Mouse (Mus musculus): Measurements from ENCODE around the gene Jph2.

Jph2 gene

DNA sequence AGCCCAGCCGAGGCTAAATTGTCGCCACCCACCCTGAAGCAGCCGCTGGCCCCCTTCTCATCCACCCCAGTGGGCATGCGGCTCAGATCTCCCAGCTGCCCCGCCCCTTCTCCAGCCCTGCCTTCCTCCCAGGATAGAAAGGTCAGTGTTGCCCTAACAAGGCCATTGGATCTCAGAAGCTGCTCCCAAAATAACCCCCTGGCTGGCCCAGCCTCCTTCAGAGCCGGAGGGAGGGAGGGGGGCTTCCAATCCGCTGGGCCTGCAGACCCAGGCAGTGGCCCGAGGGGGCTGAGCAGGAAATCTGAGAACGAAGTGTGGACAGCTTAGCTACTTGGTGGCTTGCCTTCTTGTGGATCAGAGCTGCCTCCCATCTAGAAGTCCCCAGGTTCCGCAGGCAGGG is at the start of gene Jph2:
Jph2 (minus strand) TSS at position 89 of the 400 bp plus-strand sequence.
- peak; percentile 28 to 36 for DNase-seq

- DNase-seq: no peak
These were observed 49.6 kb upstream of the Jph2 start for GRCm38 (mm10) chr2:163447375-163447774.

GRCm38 (mm10) chr2:163444017-163444416 is 46.2 kb upstream of the Jph2 start:
- DNase-seq: no peak

GRCm38 (mm10) chr2:163443543-163443942 is 45.8 kb upstream of the Jph2 start:
- DNase-seq: no peak

GRCm38 (mm10) chr2:163439488-163439887 is 41.7 kb upstream of the Jph2 start:
- no peak for DNase-seq

DNA sequence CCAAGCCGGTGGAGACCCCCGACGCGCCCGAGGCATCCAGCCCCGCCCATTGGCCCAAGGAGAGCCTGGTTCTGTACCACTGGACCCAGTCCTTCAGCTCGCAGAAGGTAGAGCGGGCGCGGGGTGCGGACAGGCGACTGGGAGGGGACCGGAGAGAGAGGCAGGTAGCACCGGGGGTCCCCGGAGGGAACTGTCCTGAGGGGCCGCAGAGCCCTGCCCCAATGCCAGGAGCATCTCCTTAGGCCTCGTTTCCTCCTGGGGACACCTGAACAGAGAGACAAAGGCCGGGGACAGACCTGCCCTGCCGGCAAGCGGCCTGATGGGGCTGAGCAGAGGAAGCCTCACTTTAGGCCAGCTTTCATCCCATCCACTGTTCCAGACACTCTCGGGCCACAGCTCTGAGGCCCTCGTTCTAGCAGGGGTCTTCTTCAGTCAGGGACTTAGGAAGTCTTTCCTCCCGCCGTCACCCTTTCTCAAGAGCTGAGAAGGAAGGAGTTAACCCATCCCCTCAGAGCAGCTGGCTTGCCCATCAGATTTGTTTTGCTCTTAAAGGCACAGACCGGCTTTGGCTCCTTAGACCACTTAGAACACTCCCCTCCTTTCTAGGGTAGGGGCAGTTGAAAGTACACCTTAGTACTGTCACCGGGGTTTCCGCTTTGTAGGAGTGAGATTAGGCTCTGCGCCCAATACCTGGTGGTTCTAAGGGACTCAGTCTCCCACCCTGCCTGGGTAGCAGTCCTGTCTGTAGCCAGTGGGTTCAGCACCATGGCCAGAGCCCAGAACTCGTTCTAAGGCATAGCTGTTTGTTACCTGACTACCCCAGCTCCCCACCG is 41.0 kb upstream of the Jph2 start:
- DNase-seq: peak in 1 of 2 experiments; percentile 21

- DNase-seq: no peak
These were observed 40.4 kb upstream of the Jph2 start, which contains the start of gene Gdap1l1 for GRCm38 (mm10) chr2:163438246-163438618. Gene Gdap1l1 (plus strand): TSS chr2:163438476.

DNA sequence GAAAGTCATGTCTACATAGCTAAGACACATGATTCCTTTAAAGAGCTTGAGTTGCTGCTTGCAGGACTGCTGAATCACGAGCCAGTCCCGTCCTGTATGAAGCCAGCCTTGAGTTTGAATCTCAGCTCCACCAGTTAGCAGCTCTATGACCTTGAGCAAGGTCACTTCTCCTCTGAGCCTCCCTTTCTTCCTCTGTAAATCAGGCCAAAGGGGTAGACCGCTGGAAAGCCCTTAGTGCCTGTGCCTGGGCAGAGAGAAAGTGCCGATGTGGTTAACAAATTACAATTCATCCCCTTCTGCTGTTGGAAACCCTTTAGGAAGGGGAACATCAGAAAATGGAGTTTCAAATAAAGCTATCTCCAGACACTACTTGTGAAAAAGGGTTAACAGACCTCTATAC is 40.0 kb upstream of the Jph2 start:
- no peak for DNase-seq

DNA sequence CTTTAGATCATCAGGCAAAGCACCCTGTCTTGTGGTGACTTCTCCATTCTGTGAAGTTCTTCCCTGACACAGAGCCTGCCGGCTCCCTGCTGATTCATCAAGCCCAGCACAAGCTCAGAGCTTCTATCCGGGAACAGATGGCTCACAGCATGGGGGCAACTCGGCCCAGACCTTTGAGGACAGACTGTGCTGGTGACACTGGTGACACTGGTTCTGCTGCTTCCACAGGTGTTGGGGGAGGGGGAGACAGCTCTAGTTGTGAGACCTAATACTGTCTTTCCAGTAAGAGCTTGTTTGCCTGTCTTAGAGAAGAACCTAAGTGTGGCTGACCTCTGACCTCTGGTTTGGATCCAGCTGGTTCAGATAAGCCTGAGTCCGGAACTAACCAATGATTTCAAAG is 36.2 kb upstream of the Jph2 start:
- no peak for DNase-seq

DNA sequence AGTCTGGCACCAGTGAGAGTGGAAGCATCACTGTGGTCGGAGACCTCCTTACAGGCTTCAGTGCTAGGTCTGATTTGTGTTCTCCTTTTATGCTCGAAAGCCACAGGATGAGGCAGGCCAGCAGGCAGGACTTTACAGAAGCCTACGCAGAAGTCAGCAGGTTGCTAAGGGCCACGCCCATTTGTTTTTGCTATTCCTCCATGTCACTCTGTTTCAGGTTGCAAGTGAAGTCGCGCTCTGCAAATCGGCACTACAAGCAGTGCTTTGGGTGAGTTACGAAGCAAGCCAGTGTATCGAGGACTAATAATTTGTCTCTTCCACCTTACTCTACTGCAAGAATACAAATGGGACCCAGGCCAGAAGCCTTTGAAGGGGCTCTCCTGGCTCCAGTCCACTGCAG is 33.5 kb upstream of the Jph2 start:
- peak in 1 of 2 experiments; percentile 16 for DNase-seq

GRCm38 (mm10) chr2:163428346-163429011 is 30.7 kb upstream of the Jph2 start:
- DNase-seq: peak in 1 of 2 experiments; percentile 49

DNA sequence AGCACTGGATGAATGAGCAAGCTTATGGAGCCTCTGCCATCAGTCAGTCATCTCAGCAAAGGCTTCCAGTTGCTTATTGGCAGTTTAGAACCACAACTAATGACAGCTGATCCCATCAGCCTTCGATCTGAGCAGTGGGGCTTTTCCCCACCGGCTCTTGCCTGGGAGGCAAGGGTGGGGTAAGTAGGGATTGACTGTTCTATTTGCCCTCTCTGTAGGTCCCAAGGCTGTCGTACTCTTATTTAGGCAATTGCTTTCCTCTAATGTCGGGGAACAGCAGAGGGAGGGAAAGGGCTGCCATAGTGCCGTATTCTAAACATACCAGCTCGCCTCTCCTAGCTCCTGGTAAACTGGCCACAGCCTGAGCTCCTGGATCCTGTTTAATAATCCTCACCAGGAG is 26.8 kb upstream of the Jph2 start, which contains the start of gene Oser1:
Oser1 (minus strand) TSS at position 101 of the 400 bp plus-strand sequence.
- no peak for DNase-seq

- DNase-seq: no peak
These were observed 25.3 kb upstream of the Jph2 start for GRCm38 (mm10) chr2:163422895-163423660.

GRCm38 (mm10) chr2:163420366-163420886 is 22.6 kb upstream of the Jph2 start:
- DNase-seq: no peak

DNA sequence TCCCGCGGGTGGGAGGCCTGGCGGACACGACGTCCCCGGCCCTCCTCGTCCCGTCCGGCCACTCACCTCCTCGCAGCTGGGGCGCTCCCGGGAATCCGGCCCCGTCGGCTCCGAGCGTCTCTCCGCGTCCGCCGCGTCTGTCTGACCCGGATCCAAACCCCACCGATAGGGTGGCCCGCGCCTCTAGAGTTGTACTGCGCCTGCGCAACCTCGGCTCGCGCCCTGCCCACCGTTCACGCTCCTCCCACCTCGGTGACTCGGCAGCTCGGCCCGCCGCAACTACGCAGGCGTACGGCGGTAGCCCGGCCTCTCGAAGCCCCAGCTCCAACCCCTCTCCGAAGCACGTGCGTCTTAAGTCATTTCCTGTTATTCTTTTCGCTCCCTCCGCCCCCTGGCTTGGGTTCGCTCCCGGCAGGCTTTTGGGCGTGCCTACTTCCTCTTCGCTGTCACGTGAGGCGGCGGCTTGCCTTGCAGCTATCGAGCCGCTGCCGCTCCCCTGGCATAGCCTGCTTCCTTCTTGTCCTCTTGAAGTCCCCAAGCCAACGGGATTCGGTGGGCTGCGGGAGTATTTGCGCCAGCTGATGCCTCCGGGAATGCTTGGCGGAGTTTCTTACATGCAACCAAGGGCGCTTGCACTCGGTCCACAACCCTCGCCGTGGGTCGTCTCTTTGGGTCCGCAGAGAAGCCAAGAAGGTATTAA is 21.7 kb upstream of the Jph2 start:
- peak; percentile 99 to 100 for DNase-seq

GRCm38 (mm10) chr2:163418841-163419345 is 21.1 kb upstream of the Jph2 start:
- DNase-seq: no peak

- no peak for DNase-seq
These were observed 20.0 kb upstream of the Jph2 start for GRCm38 (mm10) chr2:163417830-163418229.

DNA sequence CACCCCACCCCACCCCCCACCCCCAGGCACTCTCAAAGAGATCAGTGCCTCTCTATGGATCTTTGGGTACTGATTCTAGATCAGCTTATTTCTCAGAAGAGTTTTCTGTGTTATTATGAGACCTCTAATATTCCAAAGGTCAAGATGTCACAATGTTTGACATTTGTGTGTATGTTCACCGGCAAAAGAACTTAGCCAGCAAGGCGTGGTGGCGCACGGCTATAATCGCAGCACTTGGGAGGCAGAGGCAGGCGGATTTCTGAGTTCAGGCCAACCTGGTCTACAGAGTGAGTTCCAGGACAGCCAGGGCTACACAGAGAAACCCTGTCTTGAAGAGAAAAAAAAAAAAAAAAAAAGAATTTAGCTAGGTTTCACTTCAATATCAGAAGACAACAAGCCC is 19.2 kb upstream of the Jph2 start:
- DNase-seq: no peak

DNA sequence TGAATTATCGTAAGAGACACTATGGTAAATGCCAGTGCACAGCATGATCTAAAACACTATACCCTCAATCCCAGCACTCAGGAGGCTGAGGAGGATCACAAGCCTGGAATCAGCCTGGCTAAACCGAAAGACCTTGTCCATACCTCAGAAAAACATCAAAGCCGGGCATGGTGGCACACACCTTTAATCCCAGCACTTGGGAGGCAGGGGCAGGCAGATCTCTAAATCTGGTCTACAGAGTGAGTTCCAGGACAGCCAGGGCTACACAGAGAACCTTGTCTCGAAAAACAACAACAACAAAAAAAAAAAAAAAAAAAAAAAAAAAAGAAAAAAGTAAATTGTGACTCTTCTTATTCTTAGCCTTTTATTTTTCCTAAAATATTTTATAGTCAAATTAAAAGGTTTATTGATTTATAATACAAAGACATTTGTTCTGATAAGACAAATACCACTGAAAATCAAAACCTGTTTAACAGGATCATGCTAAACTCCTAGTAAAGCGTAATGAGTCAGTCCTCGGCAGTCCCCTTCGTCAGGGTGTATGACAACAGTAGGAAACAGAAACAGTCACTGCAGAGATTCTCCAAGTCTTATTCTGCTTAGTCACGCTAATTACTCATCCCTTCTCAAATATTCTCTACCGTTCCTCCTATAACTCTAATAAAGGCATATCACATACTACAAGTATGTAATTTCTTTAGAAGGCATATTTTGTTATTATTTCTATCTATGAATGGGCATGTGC is 15.2 kb upstream of the Jph2 start:
- no peak for DNase-seq

DNA sequence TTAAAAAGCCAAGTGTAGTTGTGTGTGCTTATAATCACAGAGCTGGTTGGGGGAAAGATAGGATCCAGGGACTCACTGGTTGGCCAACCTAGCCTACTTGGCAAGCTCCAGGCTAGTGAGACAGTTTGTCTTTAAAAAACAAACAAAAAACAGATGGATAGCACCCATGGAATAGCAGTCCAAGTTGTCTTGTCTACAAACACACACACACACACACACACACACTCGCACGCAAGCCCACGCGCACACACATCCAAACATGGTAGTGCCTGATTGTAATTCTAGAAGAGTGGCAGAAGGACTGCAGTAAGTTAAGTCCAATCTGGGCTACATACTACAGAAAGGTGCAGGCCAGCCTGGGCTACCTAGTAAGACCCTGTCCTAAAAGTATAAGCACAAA is 14.6 kb upstream of the Jph2 start:
- no peak for DNase-seq

- DNase-seq: no peak
These were observed 14.0 kb upstream of the Jph2 start for GRCm38 (mm10) chr2:163411840-163412239.

Measured in lung, adult 18-20 months (tissue).